Mouse (Mus musculus): ENCODE measurements around the gene Camk2n2. TPM values are rescaled to one million over a fixed set of nuclear protein-coding genes. Genes with fewer than 3 reads are reported as not detected.

The Camk2n2 gene
- polyA plus RNA-seq (2012; rRNA removed) = 0.23 and 0.29 TPM in 2 replicates

DNA sequence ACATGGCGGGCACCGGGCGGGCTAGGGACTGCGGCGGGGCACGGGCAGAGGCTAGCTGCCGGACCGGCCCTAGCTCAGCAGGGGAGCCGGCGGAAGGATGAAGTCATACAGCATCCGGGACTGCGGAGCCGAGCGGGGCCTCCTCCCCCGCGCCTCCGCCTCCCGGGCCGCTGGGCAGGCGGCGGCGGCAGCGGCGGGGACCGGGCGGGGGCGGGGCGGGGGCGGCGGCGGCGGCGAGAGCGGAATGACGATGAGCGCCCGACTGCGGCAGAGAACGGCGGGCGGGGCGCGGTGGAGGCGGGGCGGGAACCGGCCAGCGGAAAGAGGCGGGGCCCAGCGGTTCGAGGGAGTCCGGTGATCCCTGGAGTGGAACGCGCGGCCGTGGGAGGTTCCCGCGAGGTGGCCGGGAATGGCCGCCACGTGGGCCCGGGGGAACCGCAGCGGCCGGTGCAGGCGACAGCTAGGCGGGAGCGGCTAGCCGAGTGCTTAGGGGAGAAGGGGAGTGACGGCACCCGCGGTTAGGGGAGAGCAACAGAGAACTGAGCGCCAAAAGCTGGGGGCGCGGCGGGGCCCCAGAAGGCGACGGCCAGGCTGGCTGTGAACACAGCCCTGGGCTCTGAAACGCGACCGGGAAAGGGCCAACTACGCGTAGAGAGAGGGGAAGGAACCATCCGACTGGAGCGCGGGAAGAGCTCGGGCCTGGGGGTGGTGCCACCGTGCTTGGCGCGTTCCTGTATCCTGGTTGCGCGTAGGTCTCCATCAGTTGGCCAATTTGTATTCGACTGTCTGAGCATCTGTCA, at the start of gene Camk2n2:
Camk2n2 (minus strand) TSS at position 97 of the 800 bp plus-strand sequence.

DNA sequence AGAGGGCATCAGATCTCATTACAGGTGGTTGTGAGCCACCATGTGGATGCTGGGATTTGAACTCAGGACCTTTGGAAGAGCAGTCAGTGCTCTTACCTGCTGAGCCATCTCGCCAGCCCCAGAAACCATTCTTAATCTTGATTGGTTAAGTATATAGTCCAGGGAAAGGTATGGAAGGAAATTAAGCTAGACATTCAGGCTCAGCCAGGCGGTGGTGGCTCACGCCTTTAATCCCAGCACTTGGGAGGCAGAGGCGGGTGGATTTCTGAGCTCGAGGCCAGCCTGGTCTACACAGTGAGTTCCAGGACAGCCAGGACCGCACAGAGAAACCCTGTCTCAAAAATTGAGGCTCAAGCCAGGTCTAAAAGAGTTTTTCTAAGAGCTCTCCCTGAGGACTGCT, 46.9 kb upstream of the Camk2n2 start, which contains the start of gene Eif4g1:
Eif4g1 (plus strand) TSS at position 301 of the 400 bp plus-strand sequence.

DNA sequence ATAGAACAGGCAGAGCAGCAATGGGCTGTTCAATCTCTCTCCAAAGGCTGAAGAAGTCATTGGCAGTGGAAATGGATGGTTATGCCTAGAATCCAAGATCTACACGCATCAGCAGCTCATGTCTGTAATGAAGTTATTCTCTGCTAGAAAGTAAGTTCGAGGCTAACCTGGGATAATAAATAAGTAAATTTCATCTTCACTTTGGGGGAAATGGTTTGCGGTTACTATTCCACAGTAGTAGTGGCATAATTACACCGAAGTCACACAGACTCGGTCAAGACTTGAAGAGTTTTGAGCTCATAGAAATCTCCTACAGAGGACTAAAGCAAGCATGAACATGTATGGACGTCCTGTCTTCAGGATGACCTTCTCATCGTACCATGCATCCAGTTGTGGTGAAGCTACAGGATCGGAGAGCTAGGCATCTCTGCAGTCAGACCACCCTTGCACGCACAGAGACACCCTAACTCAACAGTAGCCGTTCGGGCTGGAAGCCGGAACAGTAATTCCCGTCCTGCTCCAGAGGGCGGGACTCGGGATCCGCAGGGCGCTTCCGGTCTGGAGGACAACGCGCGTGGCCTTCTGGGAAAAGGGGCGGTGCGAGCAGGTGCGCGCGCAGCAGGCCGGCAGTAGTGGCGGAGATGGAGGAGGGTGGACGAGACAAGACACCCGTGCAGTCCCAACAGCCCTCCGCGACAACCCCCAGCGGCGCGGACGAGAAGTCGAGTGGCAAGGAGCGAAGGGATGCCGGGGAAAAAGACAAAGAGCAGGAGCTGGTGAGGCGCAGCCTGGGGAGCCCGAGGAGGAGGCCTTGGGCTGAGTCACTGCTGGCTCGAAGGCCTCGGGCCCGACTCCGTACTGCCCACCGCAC, 30.2 kb upstream of the Camk2n2 start, which contains the start of gene Psmd2:
Psmd2 (plus strand) TSS at position 577 of the 871 bp plus-strand sequence.

DNA sequence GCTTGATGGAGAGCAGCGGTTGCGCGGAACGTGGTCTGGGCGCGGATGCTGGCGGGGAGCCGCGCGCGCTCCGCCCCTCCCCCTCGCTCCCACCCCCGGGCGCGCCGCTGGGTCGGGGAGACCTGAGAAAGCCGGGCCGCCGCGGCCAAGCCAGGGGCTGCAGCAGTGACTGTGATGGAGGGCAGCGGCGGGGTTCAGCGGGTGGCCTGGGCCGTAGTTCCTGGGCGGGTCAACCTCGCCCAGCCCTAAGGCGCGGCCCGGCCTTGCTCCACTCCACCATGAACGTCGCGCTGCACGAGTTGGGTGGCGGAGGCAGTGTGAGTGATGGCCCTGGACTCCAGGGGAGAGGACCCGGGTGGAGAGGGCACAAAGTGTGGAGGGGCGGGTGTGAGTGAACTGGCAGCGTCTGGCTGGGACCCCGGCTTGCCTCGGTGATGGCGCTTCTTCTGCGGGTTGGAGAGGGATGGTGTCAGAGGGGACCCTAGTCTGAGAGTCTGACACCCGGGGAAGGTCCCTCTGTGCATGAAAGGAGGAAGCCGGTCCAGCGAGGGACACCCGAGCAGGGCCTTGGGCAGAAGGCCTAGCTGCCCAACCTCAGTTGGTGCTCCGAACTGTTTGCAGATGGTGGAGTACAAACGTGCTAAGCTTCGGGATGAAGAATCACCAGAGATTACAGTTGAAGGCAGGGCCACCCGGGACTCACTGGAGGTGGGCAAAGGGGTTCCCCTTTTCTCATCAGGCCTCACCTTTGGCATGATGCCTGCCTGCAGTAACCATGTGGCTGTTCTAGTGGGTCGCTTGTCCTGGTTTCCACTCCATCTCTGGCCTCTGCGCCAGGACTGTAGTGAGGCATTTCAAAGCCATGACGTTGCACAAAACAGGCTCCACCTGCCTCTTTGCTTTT, 8.9 kb upstream of the Camk2n2 start, which contains the start of gene Ece2:
Ece2 (plus strand) TSS at position 98 of the 904 bp plus-strand sequence.

DNA sequence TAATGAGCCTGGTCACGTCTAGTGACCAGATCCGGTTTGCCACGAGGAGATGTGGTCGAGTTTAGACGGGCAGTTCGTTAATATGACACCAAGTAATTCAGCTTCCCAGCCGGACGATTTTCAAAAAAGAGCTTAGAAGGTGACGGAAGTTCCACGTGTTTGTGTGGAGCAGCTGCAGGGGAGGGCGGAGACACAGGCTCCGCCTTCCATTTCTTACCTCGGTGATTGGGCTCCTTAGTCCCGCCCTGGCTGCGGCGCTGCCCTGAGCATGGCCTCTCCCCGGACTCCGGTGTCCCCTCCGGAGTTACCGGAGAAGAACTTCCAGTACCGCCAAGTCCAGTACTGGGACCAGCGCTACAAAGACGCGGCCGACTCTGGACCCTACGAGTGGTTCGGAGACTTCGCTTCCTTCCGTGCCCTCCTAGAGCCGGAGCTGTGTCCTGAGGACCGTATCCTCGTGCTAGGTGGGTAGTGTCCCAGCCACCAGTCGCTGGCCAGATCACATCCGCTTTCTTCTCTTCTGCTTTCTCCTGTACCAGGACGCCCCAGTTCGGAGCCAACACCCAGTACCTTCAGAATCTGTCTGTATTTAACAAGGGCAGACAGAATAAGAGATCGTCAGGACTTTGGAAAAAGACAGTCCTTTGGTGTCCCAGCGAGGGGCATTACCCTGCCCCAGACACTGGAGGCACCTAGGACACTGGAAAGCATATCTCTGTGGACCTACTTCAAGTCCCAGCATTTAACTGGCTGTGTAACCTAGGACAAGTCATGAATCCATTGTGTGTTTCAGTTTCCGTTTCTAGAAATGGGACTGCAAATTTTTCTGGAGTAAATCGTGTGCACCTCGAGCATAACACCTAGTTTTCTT, 9.5 kb downstream of the Camk2n2 start, which contains the start of the genes Eef1akmt4, Gm49333 and Alg3:
Eef1akmt4 (plus strand) TSS at position 237 of the 871 bp plus-strand sequence.
Gm49333 (plus strand) TSS at position 254 of the 871 bp plus-strand sequence.
Alg3 (minus strand) TSS at position 379 of the 871 bp plus-strand sequence.

DNA sequence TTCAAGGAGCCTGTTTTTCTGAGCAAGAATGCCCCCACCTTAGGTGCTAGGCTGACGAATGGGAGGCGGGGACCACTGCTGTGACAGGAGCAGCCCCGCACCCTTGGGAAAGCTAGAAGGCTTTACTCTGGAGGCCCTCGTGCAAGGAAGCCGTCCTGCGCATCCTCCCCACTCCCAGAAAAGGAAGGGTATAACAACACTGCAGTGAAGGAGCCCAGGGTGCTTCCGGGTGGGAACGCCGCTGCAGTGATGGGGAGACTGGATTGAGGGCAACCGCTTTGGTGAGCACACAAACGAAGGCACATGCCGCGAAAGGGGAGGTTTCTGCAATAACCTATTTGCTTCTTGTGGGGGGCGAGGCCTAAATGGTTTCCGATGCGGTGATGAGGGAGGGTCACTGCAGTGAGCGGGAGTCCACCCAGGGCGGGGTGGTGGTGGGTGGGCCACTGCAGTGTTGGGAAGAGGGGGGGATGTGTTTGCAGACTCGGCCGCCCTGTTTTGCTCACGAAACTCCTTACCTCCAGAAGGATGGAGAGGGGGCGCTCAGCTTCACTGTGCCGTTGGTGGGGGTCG, 31.6 kb downstream of the Camk2n2 start, which contains the start of gene Vwa5b2:
Vwa5b2 (plus strand) TSS at position 106 of the 573 bp plus-strand sequence.

Other genes with a start within 250 kb of the Camk2n2 start
- 21.9 and 24.6 TPM in 2 replicates for gene Abcc5, start 194.9 kb downstream of the Camk2n2 start, polyA plus RNA-seq (2012; rRNA removed)
- 23.8 and 28.6 TPM in 2 replicates for gene Eif2b5, start 122.5 kb downstream of the Camk2n2 start, polyA plus RNA-seq (2012; rRNA removed)
- gene Dvl3, start 104.3 kb downstream of the Camk2n2 start, polyA plus RNA-seq (2012; rRNA removed) = 7.1 and 7.5 TPM in 2 replicates
- gene Ap2m1, start 85.8 kb downstream of the Camk2n2 start, polyA plus RNA-seq (2012; rRNA removed) = 241 and 297 TPM in 2 replicates
- 14.6 and 15.9 TPM in 2 replicates for gene Abcf3, start 72.7 kb downstream of the Camk2n2 start, polyA plus RNA-seq (2012; rRNA removed)
- gene Vwa5b2, start 31.8 kb downstream of the Camk2n2 start, polyA plus RNA-seq (2012; rRNA removed) = 0.19 and 0.21 TPM in 2 replicates
- gene Eef1akmt4, start 9.7 kb downstream of the Camk2n2 start, polyA plus RNA-seq (2012; rRNA removed) = 9.0 and 11.2 TPM in 2 replicates
- 0.01 TPM in 1 of 2 replicates, not detected in the other for gene Gm49333, start 9.7 kb downstream of the Camk2n2 start, polyA plus RNA-seq (2012; rRNA removed)
- 7.5 and 9.8 TPM in 2 replicates for gene Alg3, start 9.6 kb downstream of the Camk2n2 start, polyA plus RNA-seq (2012; rRNA removed)
- 0.16 and 0.19 TPM in 2 replicates for gene Ece2, start 8.5 kb upstream of the Camk2n2 start, polyA plus RNA-seq (2012; rRNA removed)
- 86.8 and 102 TPM in 2 replicates for gene Psmd2, start 30.4 kb upstream of the Camk2n2 start, polyA plus RNA-seq (2012; rRNA removed)
- gene Eif4g1, start 47.0 kb upstream of the Camk2n2 start, polyA plus RNA-seq (2012; rRNA removed) = 98.6 and 104 TPM in 2 replicates
- 1.0 and 1.1 TPM in 2 replicates for gene Fam131a, start 72.0 kb upstream of the Camk2n2 start, polyA plus RNA-seq (2012; rRNA removed)
- 33.4 and 36.2 TPM in 2 replicates for gene Polr2h, start 96.4 kb upstream of the Camk2n2 start, polyA plus RNA-seq (2012; rRNA removed)
- 13.0 and 15.9 TPM in 2 replicates for gene Clcn2, start 96.5 kb upstream of the Camk2n2 start, polyA plus RNA-seq (2012; rRNA removed)
- gene Chrd, start 111.8 kb upstream of the Camk2n2 start, polyA plus RNA-seq (2012; rRNA removed) = 0.56 and 0.70 TPM in 2 replicates
- gene Thpo, start 113.2 kb upstream of the Camk2n2 start, polyA plus RNA-seq (2012; rRNA removed) = 1.9 and 2.4 TPM in 2 replicates

Measured in liver, embryonic 14 days (tissue).